Comparison of ENCODE assay signal across 12 mouse cellular contexts in the genomic region with DNA sequence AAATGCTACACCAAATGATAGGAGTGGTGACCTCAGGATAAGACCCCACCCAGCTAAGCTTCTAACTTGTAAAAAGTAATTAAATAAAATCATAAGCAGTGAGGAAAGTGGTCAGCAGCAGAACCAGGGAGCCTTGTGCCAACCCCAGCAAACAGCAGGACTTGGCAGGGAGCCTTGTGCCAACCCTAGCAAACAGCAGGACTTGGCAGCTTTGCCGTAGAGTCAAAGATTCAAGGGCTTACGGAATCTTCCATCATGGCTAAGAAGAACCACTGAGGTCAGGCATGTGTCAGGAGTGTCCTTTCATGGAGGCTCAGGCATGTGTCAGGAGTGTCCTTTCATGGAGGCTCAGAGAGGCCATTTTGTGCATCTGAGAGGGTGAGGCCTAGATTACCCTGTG. TPM values are rescaled to one million over a fixed set of nuclear protein-coding genes. Genes with fewer than 3 reads are reported as not detected.
DNase-seq lines count a peak whose midpoint lies in the region; ATAC-seq and TF ChIP-seq lines count a peak whose summit lies in the region.
"Had no signal": no experiment of that assay in that cellular context is flagged by ENCODE, and none has a peak within 500 bp of the region (broad histone marks: within the 10 kb centered on the region; RNA-seq: fewer than 3 reads in every experiment).

No protein-coding gene starts in this region.

- H3K36me3 ChIP-seq in kidney, adult 2 months (ENCODE audit: control insufficient read depth, insufficient read depth, low read length): no peaks in the 10 kb centered on the region
- H3K36me3 ChIP-seq in kidney, embryonic 14.5 days (ENCODE audit: control insufficient read depth, insufficient read depth, low read length): no peaks in the 10 kb centered on the region
- no peaks in the 10 kb centered on the region for H3K36me3 ChIP-seq in stomach, postnatal 0 days (ENCODE audit: control insufficient read depth, insufficient read depth, low read length)
- H3K36me3 ChIP-seq: embryonic facial prominence, embryonic 15.5 days; midbrain, embryonic 15.5 days had no signal

- no peaks in the 10 kb centered on the region for H3K9me3 ChIP-seq in kidney, embryonic 14.5 days (ENCODE audit: control insufficient read depth, low read length)
- no peaks in the 10 kb centered on the region for H3K9me3 ChIP-seq in stomach, postnatal 0 days (ENCODE audit: control insufficient read depth, low read length)
- H3K9me3 ChIP-seq: embryonic facial prominence, embryonic 15.5 days; midbrain, embryonic 15.5 days had no signal

- TF ChIP-seq CTCF in kidney, adult 2 months (conservative IDR thresholded peaks at IDR 0.05; ENCODE audit: insufficient read depth, insufficient read length, low read depth, low read length): no peak
- TF ChIP-seq CTCF in stomach, postnatal 0 days (IDR thresholded peaks at IDR 0.05; ENCODE audit: low read depth): no peak

- no peak overlapping the region for H3K9ac ChIP-seq in kidney, embryonic 14.5 days (ENCODE audit: low read depth, low read length)
- H3K9ac ChIP-seq in stomach, postnatal 0 days (ENCODE audit: low read length): no peak overlapping the region
- H3K9ac ChIP-seq: embryonic facial prominence, embryonic 15.5 days; lung, embryonic 14.5 days; midbrain, embryonic 15.5 days had no signal

- no peak overlapping the region for H3K4me2 ChIP-seq in kidney, embryonic 14.5 days (replicated peaks; ENCODE audit: low read depth, low read length)
- H3K4me2 ChIP-seq in stomach, postnatal 0 days (replicated peaks; ENCODE audit: low read depth): no peak overlapping the region
- H3K4me2 ChIP-seq: embryonic facial prominence, embryonic 15.5 days; lung, embryonic 14.5 days; midbrain, embryonic 15.5 days had no signal

- H3K4me3 ChIP-seq in kidney, adult 2 months (ENCODE audit: insufficient read depth, low read depth, low read length): no peak overlapping the region
- H3K4me3 ChIP-seq in kidney, embryonic 14.5 days (ENCODE audit: low read length): no peak overlapping the region
- no peak overlapping the region for H3K4me3 ChIP-seq in stomach, postnatal 0 days (ENCODE audit: low read depth, low read length)
- H3K4me3 ChIP-seq: embryonic facial prominence, embryonic 15.5 days; midbrain, embryonic 15.5 days had no signal

- TF ChIP-seq EP300 in stomach, postnatal 0 days (optimal IDR thresholded peaks at IDR 0.05): no peak

- no peak overlapping the region for H3K27ac ChIP-seq in kidney, adult 2 months (ENCODE audit: insufficient read depth, low read depth, low read length)
- H3K27ac ChIP-seq in kidney, embryonic 14.5 days (ENCODE audit: low read depth, low read length): no peak overlapping the region
- H3K27ac ChIP-seq in stomach, postnatal 0 days (replicated peaks): no peak overlapping the region
- H3K27ac ChIP-seq: embryonic facial prominence, embryonic 15.5 days; midbrain, embryonic 15.5 days had no signal

- H3K27me3 ChIP-seq in kidney, adult 2 months (replicated peaks; ENCODE audit: control insufficient read depth, insufficient read depth, low read length): no peaks in the 10 kb centered on the region
- H3K27me3 ChIP-seq in kidney, embryonic 14.5 days (ENCODE audit: control insufficient read depth, insufficient read depth, low read length): no peaks in the 10 kb centered on the region
- H3K27me3 ChIP-seq in stomach, postnatal 0 days (ENCODE audit: control insufficient read depth, insufficient read depth, low read length): no peaks in the 10 kb centered on the region
- H3K27me3 ChIP-seq: embryonic facial prominence, embryonic 15.5 days; midbrain, embryonic 15.5 days had no signal

- WGBS in kidney, adult 2 months: 48% methylated on average over 2 of the region's 2 CpGs
- WGBS in kidney, embryonic 14.5 days: 88% methylated on average over 2 of the region's 2 CpGs
- WGBS in stomach, postnatal 0 days: 64% methylated on average over 2 of the region's 2 CpGs

- TF ChIP-seq POLR2A in kidney, adult 2 months (IDR thresholded peaks at IDR 0.05; ENCODE audit: low read depth, low read length): no peak

- DNase-seq in kidney, adult 2 months: peak; percentile 67
- DNase-seq in ovary, postnatal 36 days (ENCODE audit: low spot score): peak; percentile 36
- no peak for DNase-seq in ovary, postnatal 10 days (ENCODE audit: low spot score)
- peak; percentile 76 to 78 for DNase-seq in adrenal gland, postnatal 36 days
- DNase-seq in stomach, postnatal 0 days (ENCODE audit: low spot score): no peak
- no peak for DNase-seq in embryo, embryonic 9.5 days (ENCODE audit: extremely low spot score)
- DNase-seq: lung, embryonic 14.5 days; thymus, postnatal 14 days had no signal

- H3K4me1 ChIP-seq in kidney, adult 2 months (ENCODE audit: control insufficient read depth, insufficient read depth, low read length): no peaks in the 10 kb centered on the region
- no peaks in the 10 kb centered on the region for H3K4me1 ChIP-seq in kidney, embryonic 14.5 days (ENCODE audit: control insufficient read depth, insufficient read depth, low read length)
- no peaks in the 10 kb centered on the region for H3K4me1 ChIP-seq in stomach, postnatal 0 days (replicated peaks; ENCODE audit: control insufficient read depth, insufficient read depth)
- H3K4me1 ChIP-seq: embryonic facial prominence, embryonic 15.5 days; midbrain, embryonic 15.5 days had no signal

- ATAC-seq in kidney, embryonic 14.5 days (ENCODE audit: low FRiP score, low TSS enrichment): no peak
- 0 out of 2 replicates have a peak, but pooled peaks have one; percentile 38 for ATAC-seq in stomach, postnatal 0 days (ENCODE audit: low FRiP score, low TSS enrichment)
- ATAC-seq: hindbrain, embryonic 16.5 days; midbrain, embryonic 15.5 days had no signal

RNA-seq across cellular contexts. Expression of gene Atg14, which starts 7.6 kb away (rescaled TPM):
- 8.9 and 9.4 TPM in 2 replicates for polyA plus RNA-seq in kidney, adult 2 months (2012; rRNA removed)
- polyA plus RNA-seq in kidney, embryonic 14.5 days (2014; fragmentation: Nextera tagmentation; extraction: Ambion mirVana): 9.2 and 16.9 TPM in 2 replicates
- total RNA-seq in adrenal gland, postnatal 36 days (2021): 10 to 100 TPM; 11.8 to 14.9 TPM
- 6.9 and 7.8 TPM in 2 replicates for polyA plus RNA-seq in stomach, postnatal 0 days (2015; fragmentation: Nextera tagmentation; extraction: Ambion mirVana)

Comparison
In these comparisons a context has a peak if more than half of its experiments do, and no peak if none do; other contexts are left out.
1. DNase-seq: peak in kidney, adult 2 months (single experiment), ovary, postnatal 36 days (single experiment) and adrenal gland, postnatal 36 days (2 of 2); none in ovary, postnatal 10 days (single experiment), stomach, postnatal 0 days (single experiment) and embryo, embryonic 9.5 days (single experiment).